Mouse (Mus musculus): ENCODE results near the gene Kbtbd13.

DNA sequence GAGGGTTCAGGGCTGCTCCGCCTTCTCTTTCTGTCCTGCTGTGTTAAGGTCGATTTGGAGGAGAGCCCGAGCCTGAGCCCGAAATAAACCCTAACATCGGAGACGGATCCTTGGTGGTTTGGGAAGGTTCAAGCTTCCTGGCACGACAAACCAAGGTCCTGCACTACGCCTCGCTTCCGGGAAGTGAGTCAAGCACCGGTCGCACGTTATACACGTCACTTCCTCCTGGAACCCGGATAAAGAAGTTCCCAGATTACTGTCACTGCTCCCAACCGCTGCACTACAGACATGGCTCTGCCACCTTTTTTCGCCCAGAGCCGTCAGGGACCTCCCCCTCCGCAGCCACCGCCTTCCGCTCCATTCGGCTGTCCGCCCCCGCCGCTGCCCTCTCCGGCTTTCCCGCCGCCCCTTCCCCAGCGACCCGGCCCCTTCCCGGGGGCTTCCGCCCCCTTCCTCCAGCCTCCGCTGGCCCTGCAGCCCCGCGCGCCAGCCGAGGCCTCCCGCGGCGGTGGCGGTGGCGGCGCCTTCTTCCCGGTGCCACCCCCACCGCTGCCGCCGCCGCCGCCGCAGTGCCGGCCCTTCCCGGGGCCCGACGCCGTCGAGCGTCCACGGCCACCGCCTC, 45.5 kb downstream of the Kbtbd13 start, which contains the start of gene Pdcd7:
- TF ChIP-seq GATA1 (IDR thresholded peaks at IDR 0.05; ENCODE audit: low read length) (no peak), TAL1 (IDR thresholded peaks at IDR 0.05; ENCODE audit: low read length) (no peak)
